Mouse (Mus musculus) neural tube, embryonic 14.5 days (tissue): ENCODE measurements at regions not wholly inside any gene's neighbourhood (a gene's known extent, or its start where the extent isn't known, plus 50 kb on each side); places are given as distances from the start of the nearest gene placed in this dataset.

ENCODE experiments used
- ATAC-seq: fragments of 200-750 bp; cut with Nextera tagmentation; 2 replicates; pipeline ENCODE4 v1.8.0; 2017; ENCODE audit warnings: low read depth, mild to moderate bottlenecking, moderate TSS enrichment, moderate library complexity
- H3K27ac ChIP-seq: fragments of 300-500 bp; sonication (generic); 2 replicates; pipeline ENCODE4 v1.5.1; 2014; ENCODE audit warnings: low read depth, mild to moderate bottlenecking, control low read depth, low read length, moderate library complexity, mixed read lengths
- H3K27me3 ChIP-seq: fragments of 300-500 bp; sonication (generic); 2 replicates; pipeline ENCODE4 v1.6.1; 2014; ENCODE audit warnings: low read length; ENCODE audit not compliant: control insufficient read depth, insufficient read depth
- H3K36me3 ChIP-seq: fragments of 300-500 bp; sonication (generic); 2 replicates; pipeline ENCODE4 v1.6.1; 2014; ENCODE audit warnings: low read length, mixed read lengths; ENCODE audit not compliant: control insufficient read depth, insufficient read depth
- H3K4me1 ChIP-seq: fragments of 300-500 bp; sonication (generic); 2 replicates; pipeline ENCODE4 v1.6.1; 2014; ENCODE audit warnings: low read length; ENCODE audit not compliant: control insufficient read depth, insufficient read depth
- H3K4me2 ChIP-seq: fragments of 300-500 bp; sonication (generic); 2 replicates; pipeline ENCODE4 v1.6.1; 2014; ENCODE audit warnings: mild to moderate bottlenecking, low read depth, low read length, control low read depth
- H3K4me3 ChIP-seq: fragments of 300-500 bp; sonication (generic); 2 replicates; pipeline ENCODE4 v1.5.1; 2014; ENCODE audit warnings: low read depth, low read length, control low read depth, mixed read lengths
- H3K9ac ChIP-seq: fragments of 300-500 bp; sonication (generic); replicated peaks from 2 replicates; pipeline ENCODE4 v1.6.1; 2014; ENCODE audit warnings: low read depth, mild to moderate bottlenecking, control low read depth, low read length, mixed read lengths
- H3K9me3 ChIP-seq: fragments of 300-500 bp; sonication (generic); 2 replicates; pipeline ENCODE4 v1.6.1; 2016; ENCODE audit warnings: low read length; ENCODE audit not compliant: control insufficient read depth
- WGBS: fragments of 180-500 bp; shearing (Covaris S2); extraction: QIAGEN DNeasy Blood & Tissue Kit; methylation state at CpG from one replicate; pipeline ENCODE4 v1.1.7; 2014; 5-methylcytosine and 5-hydroxymethylcytosine counted together

DNA sequence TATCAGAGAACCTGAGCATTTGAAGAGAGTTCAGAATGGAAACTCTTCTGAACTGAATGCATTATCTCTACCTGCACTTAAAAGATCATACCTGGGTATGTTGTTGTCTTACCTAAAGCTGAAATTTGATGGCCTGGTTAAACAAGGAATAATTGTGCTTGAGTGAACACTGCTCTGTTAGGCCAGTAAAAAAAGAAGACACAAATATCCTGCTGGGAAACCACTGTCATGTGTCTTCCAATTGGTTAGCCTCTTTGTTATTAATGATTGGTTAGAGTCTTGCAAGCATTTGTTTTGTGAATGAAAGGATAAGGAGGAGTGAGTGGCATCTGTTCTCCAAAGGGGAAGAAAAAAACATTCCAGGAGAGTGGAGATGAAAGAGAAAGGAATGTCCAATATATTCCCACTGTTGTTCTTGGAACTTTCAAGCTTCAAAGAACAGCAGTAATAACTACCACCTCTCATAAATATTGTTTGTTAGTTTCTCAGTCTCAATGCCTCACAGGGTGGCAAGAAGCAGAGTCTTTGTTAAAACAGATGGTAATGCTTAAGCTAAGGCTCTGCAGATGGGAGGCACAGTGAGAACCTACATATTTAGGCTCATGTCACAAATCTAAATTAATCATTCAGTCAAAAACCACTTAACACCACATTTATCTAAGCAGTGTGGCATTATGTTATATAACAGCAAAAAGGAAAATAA lies 165.5 kb downstream of the Dsel start:
- Histone ChIP-seq H3K27ac (no peak overlapping the region), H3K36me3 (no peaks in the 10 kb centered on the region), H3K4me1 (no peaks in the 10 kb centered on the region), H3K27me3 (no peaks in the 10 kb centered on the region), H3K9me3 (no peaks in the 10 kb centered on the region), H3K9ac (no peak overlapping the region), H3K4me2 (no peak overlapping the region), H3K4me3 (no peak overlapping the region)
- ATAC-seq: no peak

DNA sequence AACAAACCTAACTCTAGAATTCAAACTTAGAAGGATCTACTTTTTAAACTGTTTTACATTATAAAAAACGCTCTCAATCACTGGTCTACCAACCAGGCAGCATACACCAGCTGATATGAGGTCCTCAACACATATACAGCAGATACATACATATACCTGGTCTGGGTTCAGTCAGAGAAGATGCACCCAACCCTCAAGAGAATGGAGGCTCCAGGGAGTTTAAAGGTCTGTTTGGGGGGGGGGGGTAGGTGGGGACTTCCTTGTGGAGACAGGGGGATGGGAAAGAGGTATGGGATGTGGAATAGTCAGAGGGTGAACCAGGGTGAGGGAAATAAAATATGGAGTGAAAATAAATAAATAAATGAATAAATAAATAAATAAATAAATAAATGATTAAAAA lies 203.8 kb downstream of the Dsel start:
- H3K4me3 ChIP-seq: no peak overlapping the region
- no peaks in the 10 kb centered on the region for H3K36me3 ChIP-seq
- no peaks in the 10 kb centered on the region for H3K4me1 ChIP-seq
- 98% methylated on average over 1 of the region's 1 CpGs for WGBS
- no peak overlapping the region for H3K4me2 ChIP-seq
- no peaks in the 10 kb centered on the region for H3K27me3 ChIP-seq
- ATAC-seq: no peak
- H3K27ac ChIP-seq: no peak overlapping the region
- no peaks in the 10 kb centered on the region for H3K9me3 ChIP-seq
- H3K9ac ChIP-seq: no peak overlapping the region

DNA sequence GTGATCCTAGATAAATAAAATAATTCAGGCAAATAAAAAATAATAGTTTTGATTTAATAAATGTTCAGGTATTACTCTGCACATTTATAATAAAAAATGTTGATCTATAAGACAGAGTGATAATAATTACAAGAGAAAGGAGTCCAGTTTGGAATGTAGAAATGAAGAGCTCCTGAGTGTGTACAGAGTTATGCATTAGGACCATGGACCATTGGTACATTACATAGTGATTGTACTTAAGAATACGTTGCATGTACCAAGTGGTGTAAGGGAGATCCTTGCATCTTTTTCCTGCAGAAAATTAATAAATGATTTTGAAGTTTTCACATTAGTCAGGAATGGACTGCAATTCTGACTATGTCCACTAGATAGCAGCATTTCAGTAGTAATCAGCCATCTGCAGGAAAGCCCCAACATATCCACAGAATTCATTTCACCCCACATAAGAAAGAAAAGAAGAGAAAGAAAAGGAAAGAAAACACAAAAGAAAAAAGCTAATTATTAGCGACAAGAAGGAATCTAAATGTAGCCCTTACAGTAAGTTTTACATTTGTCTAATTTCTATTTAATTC lies 204.5 kb downstream of the Dsel start:
- Histone ChIP-seq H3K4me1 (no peaks in the 10 kb centered on the region), H3K9me3 (no peaks in the 10 kb centered on the region), H3K27me3 (no peaks in the 10 kb centered on the region), H3K27ac (no peak overlapping the region), H3K4me3 (no peak overlapping the region), H3K36me3 (no peaks in the 10 kb centered on the region), H3K9ac (no peak overlapping the region), H3K4me2 (no peak overlapping the region)
- no peak; the same call in 1 of the 2 replicates for ATAC-seq
- 7% methylated on average over 2 of the region's 2 CpGs for whole genome bisulfite sequencing

DNA sequence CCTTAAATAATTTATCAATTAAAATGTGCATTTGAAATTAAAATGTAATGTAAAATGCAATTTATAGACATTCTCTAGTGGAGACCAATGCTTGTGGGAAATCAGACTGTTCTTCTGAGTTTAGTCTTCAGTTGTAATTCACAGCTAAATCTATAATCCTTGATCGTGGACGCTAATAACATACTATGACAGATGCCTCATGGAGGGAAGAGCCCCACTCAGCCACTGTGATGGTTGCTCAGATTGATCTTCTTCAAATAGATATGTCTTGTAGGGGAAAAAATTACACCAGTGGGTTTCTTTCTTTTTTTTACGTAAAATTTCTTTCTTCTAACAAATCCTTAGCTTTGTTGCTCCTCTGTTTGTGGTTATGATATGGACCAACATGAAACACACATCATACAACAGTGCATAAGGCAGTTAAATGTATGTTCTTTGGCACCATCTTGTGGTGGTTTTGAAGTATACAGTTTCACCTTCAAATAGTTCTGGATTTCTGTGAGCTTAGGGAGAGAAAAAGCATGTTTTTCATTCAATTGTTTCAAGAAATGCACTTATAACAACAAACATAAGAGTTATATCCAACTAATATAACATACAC lies 230.8 kb downstream of the Dsel start:
- Histone ChIP-seq H3K9ac (no peak overlapping the region), H3K27me3 (no peaks in the 10 kb centered on the region), H3K9me3 (no peaks in the 10 kb centered on the region), H3K36me3 (no peaks in the 10 kb centered on the region), H3K27ac (no peak overlapping the region), H3K4me2 (no peak overlapping the region), H3K4me1 (no peaks in the 10 kb centered on the region), H3K4me3 (no peak overlapping the region)
- 40% methylated on average over 3 of the region's 3 CpGs for WGBS
- ATAC-seq: peak; percentile 93
